Mouse (Mus musculus) bone marrow macrophage, adult 2 months (primary cell): ENCODE results near the gene Faf1.

ENCODE experiments used
- CTCF ChIP-seq: IDR thresholded peaks from 2 replicates; pipeline ENCODE4 v1.5.1; 2012; ENCODE audit warnings: low read depth, mild to moderate bottlenecking, low read length, moderate library complexity
- POLR2A ChIP-seq: IDR thresholded peaks from 2 replicates; pipeline ENCODE4 v1.6.1; 2012; ENCODE audit warnings: mild to moderate bottlenecking, low read depth, low read length, borderline replicate concordance

GRCm38 (mm10) chr4:109659571-109659970 lies 16.8 kb upstream of the Faf1 start:
- no peak for TF ChIP-seq CTCF
- no peak for TF ChIP-seq POLR2A
